Mouse (Mus musculus): ENCODE data around the gene Mrpl52. TPM values are rescaled to one million over a fixed set of nuclear protein-coding genes. Genes with fewer than 3 reads are reported as not detected.

Mrpl52 gene
- total RNA-seq, 1 experiment from 2014 or later, result 131 TPM

- no peak for ATAC-seq (replicated peaks in 1 of 2; ENCODE audit: insufficient read depth in 1 of 2, low FRiP score in 2 of 2, low TSS enrichment in 1 of 2, low read depth in 1 of 2, poor library complexity in 2 of 2, severe bottlenecking in 2 of 2)
These were observed 17.3 kb downstream of the Mrpl52 start for GRCm38 (mm10) chr14:54443712-54444618.

DNA sequence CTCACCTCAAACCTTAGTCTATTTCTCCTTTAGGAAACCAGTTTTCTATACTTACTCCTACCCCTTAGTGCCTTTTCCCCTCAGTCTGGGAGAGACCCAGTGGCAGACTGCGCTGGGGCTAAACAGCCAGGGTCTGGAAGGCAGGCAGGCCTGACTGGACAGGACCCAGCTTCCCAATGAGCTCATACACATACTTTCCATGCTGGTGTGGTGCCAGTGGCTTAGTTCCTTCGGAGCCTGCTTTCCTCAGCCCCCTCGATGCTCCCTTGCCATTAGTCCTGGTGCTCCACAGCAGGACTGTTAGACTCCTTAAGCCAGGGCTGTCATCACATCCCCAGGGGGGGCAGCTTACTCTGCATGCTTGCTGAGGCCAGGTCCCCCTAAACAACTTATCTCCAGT, 18.8 kb downstream of the Mrpl52 start:
- no peak for ATAC-seq (replicated peaks in 1 of 2; ENCODE audit: insufficient read depth in 1 of 2, low FRiP score in 2 of 2, low TSS enrichment in 1 of 2, low read depth in 1 of 2, poor library complexity in 2 of 2, severe bottlenecking in 2 of 2)

DNA sequence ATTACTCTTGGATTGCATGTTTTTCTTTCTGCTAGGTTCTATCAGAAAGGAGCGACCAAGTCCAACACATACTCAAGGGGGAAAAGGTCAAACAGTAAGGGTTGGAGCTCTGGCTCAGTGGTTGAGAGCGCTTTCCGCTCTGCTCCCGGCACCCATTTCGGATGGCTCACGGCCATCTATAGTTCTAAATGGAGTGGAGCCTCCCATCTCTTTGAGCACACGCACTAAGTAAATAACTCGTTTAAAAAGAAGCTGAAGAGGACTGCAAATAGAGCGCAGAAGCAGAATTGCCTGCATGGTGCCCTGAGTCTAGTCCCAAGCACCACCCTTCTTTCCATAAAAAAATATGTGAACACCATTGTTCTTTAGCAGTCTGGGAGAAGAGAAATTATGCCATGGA, 26.9 kb downstream of the Mrpl52 start:
- no peak for ATAC-seq (replicated peaks in 1 of 2; ENCODE audit: insufficient read depth in 1 of 2, low FRiP score in 2 of 2, low TSS enrichment in 1 of 2, low read depth in 1 of 2, poor library complexity in 2 of 2, severe bottlenecking in 2 of 2)

- no peak for ATAC-seq (replicated peaks in 1 of 2; ENCODE audit: insufficient read depth in 1 of 2, low FRiP score in 2 of 2, low TSS enrichment in 1 of 2, low read depth in 1 of 2, poor library complexity in 2 of 2, severe bottlenecking in 2 of 2)
These were observed 28.2 kb downstream of the Mrpl52 start for GRCm38 (mm10) chr14:54454669-54455528.

- no peak for ATAC-seq (replicated peaks in 1 of 2; ENCODE audit: insufficient read depth in 1 of 2, low FRiP score in 2 of 2, low TSS enrichment in 1 of 2, low read depth in 1 of 2, poor library complexity in 2 of 2, severe bottlenecking in 2 of 2)
These were observed 31.3 kb downstream of the Mrpl52 start for GRCm38 (mm10) chr14:54457907-54458569.

- no peak for ATAC-seq (replicated peaks in 1 of 2; ENCODE audit: insufficient read depth in 1 of 2, low FRiP score in 2 of 2, low TSS enrichment in 1 of 2, low read depth in 1 of 2, poor library complexity in 2 of 2, severe bottlenecking in 2 of 2)
These were observed 35.4 kb downstream of the Mrpl52 start for GRCm38 (mm10) chr14:54462146-54462545.

- ATAC-seq (replicated peaks in 1 of 2; ENCODE audit: insufficient read depth in 1 of 2, low FRiP score in 2 of 2, low TSS enrichment in 1 of 2, low read depth in 1 of 2, poor library complexity in 2 of 2, severe bottlenecking in 2 of 2), result peak; percentile 20 to 42; a peak in 3 of 4 replicates
These were observed 36.6 kb downstream of the Mrpl52 start for GRCm38 (mm10) chr14:54463108-54463958.

DNA sequence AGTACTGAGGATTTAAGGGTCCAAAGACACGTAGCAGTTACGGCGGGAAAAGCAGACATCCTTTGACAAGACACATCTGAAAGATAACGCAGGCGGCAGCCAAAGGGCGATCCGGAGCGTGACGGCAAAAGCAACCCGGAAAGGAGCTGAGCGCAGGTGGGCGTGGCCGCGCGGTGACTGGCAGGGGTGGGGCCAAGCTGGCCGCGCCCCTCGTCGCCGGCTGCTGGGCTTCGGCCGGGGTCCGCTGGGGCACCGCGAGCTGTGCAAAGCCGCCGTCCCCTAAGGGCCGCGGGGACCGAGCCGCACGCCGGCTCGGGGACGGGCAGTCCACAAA, 37.2 kb downstream of the Mrpl52 start, which contains the start of gene Lrp10:
TSS of gene Lrp10 (plus strand) at position 179 of the 334 bp plus-strand sequence.
- peak; percentile 68 to 85 for ATAC-seq (replicated peaks in 1 of 2; ENCODE audit: insufficient read depth in 1 of 2, low FRiP score in 2 of 2, low TSS enrichment in 1 of 2, low read depth in 1 of 2, poor library complexity in 2 of 2, severe bottlenecking in 2 of 2)

DNA sequence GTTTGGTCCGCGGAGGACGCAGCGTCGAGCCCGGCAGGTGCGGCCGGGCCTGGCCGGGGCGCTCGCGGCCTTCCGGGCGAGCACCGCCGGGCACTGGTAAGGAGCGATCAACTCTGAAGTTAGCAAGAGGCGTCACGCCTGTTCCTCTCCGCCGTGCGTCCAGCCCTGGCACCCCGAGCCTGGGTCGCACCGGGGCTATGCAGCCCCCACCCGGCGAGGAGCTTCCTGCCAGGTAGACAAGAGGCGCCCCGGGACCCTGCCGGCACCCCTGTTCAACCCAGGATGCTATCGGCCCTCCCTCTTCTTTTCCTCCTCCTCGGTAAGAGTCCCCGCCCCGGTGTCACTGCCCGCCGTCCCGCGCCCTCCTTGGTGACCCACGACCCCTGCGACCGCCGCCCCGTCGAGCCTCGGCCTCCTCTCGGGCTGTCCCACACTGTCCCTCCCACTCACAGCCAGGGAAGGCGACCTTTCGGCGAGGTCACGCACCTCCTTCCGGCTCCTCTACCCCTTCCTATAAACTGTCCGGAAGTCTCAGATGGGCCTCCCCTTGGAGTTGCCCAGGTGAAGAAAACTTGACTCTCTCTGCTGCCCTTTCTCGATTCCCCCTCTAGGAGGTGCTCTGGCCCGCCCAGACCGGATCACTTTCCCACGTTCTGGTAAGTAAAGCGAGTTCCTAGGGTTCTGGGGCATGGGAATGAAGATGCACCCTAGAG, 37.7 kb downstream of the Mrpl52 start:
- peak; percentile 67 to 75 for ATAC-seq (replicated peaks in 1 of 2; ENCODE audit: insufficient read depth in 1 of 2, low FRiP score in 2 of 2, low TSS enrichment in 1 of 2, low read depth in 1 of 2, poor library complexity in 2 of 2, severe bottlenecking in 2 of 2)

- ATAC-seq (replicated peaks in 1 of 2; ENCODE audit: insufficient read depth in 1 of 2, low FRiP score in 2 of 2, low TSS enrichment in 1 of 2, low read depth in 1 of 2, poor library complexity in 2 of 2, severe bottlenecking in 2 of 2), result no peak
These were observed 44.8 kb downstream of the Mrpl52 start for GRCm38 (mm10) chr14:54471467-54471866.

DNA sequence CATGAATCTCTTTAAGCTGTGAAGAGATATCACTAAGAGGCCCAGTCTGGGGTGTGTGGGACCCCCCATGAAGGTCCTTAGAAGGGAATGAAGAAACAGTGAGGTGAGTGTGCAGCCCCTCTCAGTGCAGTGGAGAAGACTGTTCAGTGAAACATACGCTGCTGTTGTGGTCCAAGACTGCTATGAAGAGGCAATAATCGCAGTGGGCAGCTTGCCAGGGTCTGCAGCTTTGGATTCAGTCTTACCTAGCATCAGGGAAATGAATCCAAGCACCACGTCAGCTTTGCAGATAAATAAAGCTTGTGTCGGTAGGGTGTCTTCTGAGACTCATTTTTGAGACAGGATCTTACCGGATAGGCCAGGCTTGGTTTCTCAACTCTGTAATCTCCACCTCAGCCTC, 46.0 kb downstream of the Mrpl52 start:
- no peak for ATAC-seq (replicated peaks in 1 of 2; ENCODE audit: insufficient read depth in 1 of 2, low FRiP score in 2 of 2, low TSS enrichment in 1 of 2, low read depth in 1 of 2, poor library complexity in 2 of 2, severe bottlenecking in 2 of 2)

DNA sequence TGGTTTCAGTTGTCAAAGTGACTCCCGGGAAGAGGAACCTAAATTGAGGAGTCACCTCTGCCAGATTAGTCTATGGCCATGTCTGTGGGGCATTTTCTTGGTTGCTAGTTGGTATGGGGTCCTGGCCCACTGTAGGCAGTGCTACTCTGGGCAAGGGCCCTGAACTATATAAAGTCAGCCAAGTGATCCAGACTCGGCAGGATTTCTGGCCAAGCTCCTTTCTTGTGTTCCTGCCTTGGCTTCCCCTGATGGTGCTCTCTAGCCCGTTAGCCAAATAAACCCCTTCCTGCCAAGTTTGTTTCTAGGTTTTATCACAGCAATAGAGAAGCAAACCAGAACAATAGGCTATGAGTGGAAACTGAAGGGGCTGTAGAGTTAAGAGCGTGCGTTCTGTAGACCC, 48.0 kb downstream of the Mrpl52 start:
- ATAC-seq (replicated peaks in 1 of 2; ENCODE audit: insufficient read depth in 1 of 2, low FRiP score in 2 of 2, low TSS enrichment in 1 of 2, low read depth in 1 of 2, poor library complexity in 2 of 2, severe bottlenecking in 2 of 2), result no peak

- 0 out of 4 replicates have a peak, but pooled peaks have one; percentile 7 to 19 for ATAC-seq (replicated peaks in 1 of 2; ENCODE audit: insufficient read depth in 1 of 2, low FRiP score in 2 of 2, low TSS enrichment in 1 of 2, low read depth in 1 of 2, poor library complexity in 2 of 2, severe bottlenecking in 2 of 2)
These were observed 49.5 kb downstream of the Mrpl52 start, which contains the start of gene Rem2 for GRCm38 (mm10) chr14:54475941-54476844. Rem2 (plus strand) TSS chr14:54476100.

- ATAC-seq (replicated peaks in 1 of 2; ENCODE audit: insufficient read depth in 1 of 2, low FRiP score in 2 of 2, low TSS enrichment in 1 of 2, low read depth in 1 of 2, poor library complexity in 2 of 2, severe bottlenecking in 2 of 2), result no peak
These were observed 50.6 kb downstream of the Mrpl52 start for GRCm38 (mm10) chr14:54477172-54477909.

All from hematopoietic stem cell, adult 5-6 weeks (primary cell).